Comparison of ENCODE assay signal across 8 mouse cellular contexts in the genomic region with DNA sequence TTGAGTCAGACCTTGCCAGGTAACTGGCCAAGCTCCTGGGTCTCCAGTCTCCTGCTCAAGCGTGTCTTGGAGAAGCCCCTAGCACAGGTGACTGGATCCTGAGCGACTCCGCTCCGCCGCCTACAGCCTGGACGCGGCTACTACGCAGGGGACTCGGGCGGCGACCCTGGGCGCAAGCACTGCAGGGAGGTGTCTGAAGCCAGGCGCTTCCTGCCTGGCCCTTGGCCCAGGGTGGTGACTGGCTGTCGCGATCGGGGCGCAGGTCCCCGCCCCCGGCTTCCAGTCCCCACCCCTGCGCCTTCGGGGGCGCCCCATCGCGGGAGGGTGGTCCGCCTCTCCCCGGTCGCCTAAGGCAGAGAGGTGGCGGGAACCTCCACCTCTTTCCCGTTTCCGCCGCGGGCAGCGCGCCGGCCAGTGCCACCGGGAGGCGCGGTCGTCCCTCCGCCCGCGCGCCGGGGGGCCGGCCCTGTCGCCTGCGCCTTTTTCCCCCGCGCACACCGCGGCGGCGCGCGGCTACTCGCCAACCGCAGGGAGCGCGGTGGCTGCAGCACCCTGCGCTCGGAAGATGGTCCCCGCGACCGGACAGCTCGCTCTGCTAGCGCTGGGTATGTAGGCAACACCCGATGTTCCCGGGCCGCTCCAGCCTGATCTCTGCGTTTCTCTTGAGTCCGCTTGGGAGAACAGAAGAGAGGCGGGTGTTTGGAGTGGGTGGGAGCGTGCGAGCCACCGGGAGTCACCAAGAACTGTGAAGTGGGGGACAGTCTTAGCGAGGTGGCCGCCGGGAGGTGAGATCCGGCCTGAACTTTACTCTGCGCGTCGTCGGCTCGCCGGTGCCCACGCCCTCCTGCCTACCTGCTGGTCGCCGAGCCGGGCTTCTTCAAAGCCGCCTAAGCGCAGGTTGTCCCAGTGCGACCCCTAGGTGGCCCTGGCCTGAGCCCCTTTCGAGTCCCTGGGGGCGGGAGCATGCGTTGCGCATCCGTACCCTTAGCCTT. TPM values are rescaled to one million over a fixed set of nuclear protein-coding genes. Genes with fewer than 3 reads are reported as not detected.
DNase-seq lines count a peak whose midpoint lies in the region; ATAC-seq and TF ChIP-seq lines count a peak whose summit lies in the region.

A gene (plus strand): TSS at position 283 of the 992 bp plus-strand sequence.

- peaks cover 2% of the 10 kb centered on the region; the same call in 1 of the 2 replicates for H3K4me1 ChIP-seq in cerebellum, adult 2 months (ENCODE audit: control insufficient read depth, insufficient read depth, low read length)
- 0 out of 2 replicates have a peak, but pooled peaks cover 3% of the 10 kb centered on the region for H3K4me1 ChIP-seq in hindbrain, embryonic 11.5 days (replicated peaks; ENCODE audit: control insufficient read depth, insufficient read depth, low read length)

- no peaks in the 10 kb centered on the region for H3K36me3 ChIP-seq in hindbrain, embryonic 11.5 days (ENCODE audit: control insufficient read depth, insufficient read depth, low read length)

- peak within 1 kb of the TSS; percentile 60 for H3K9ac ChIP-seq in hindbrain, embryonic 11.5 days (ENCODE audit: low read depth, low read length)

- no peaks in the 10 kb centered on the region for H3K27me3 ChIP-seq in cerebellum, adult 2 months (ENCODE audit: control insufficient read depth, insufficient read depth, low read length)
- peaks cover 21% of the 10 kb centered on the region; the same call in 1 of the 2 replicates for H3K27me3 ChIP-seq in hindbrain, embryonic 11.5 days (ENCODE audit: control insufficient read depth, insufficient read depth, low read length)

- peak; percentile 43 for TF ChIP-seq CTCF in cerebellum, adult 2 months (IDR thresholded peaks at IDR 0.05; ENCODE audit: borderline replicate concordance, insufficient read depth, low read depth, low read length)

- H3K27ac ChIP-seq in cerebellum, adult 2 months (ENCODE audit: insufficient read depth, low read length): peak within 1 kb of the TSS; percentile 24; the same call in 1 of the 2 replicates
- no peak within 1 kb of the TSS for H3K27ac ChIP-seq in hindbrain, embryonic 11.5 days (ENCODE audit: low read depth, low read length)

- H3K9me3 ChIP-seq in hindbrain, embryonic 11.5 days (ENCODE audit: control insufficient read depth, low read length): no peaks in the 10 kb centered on the region

- no peak for TF ChIP-seq POLR2A in cerebellum, adult 2 months (IDR thresholded peaks at IDR 0.05; ENCODE audit: borderline replicate concordance, insufficient read depth, low read length)

- H3K4me2 ChIP-seq in hindbrain, embryonic 11.5 days (replicated peaks; ENCODE audit: low read depth, low read length): peak within 1 kb of the TSS; percentile 98

- H3K4me3 ChIP-seq in cerebellum, adult 2 months (replicated peaks; ENCODE audit: insufficient read depth, low read depth, low read length): peak within 1 kb of the TSS; percentile 65
- peak within 1 kb of the TSS; percentile 74 for H3K4me3 ChIP-seq in hindbrain, embryonic 11.5 days (ENCODE audit: low read depth, low read length)

- WGBS in cerebellum, adult 2 months: under 1% methylated on average over 94 of the region's 97 CpGs
- WGBS in hindbrain, embryonic 11.5 days: under 1% methylated on average over 93 of the region's 97 CpGs

- peak; percentile 69 for DNase-seq in R1 (ENCODE audit: low read depth, low spot score)
- DNase-seq in cerebellum, adult 2 months: peak; percentile 55 to 66
- peak; percentile 39 for DNase-seq in forelimb bud, embryonic 11.5 days (ENCODE audit: low read depth, low spot score)
- peak; percentile 73 for DNase-seq in hindbrain, embryonic 11.5 days (ENCODE audit: low spot score)
- DNase-seq in layer of hippocampus, postnatal 14 days (ENCODE audit: low spot score in 2 of 2): peak; percentile 59 to 61
- DNase-seq in lung, postnatal 10 days: peak; percentile 75
- DNase-seq in retina, postnatal 7 days (ENCODE audit: low read depth, low spot score): peak; percentile 41

- peak; percentile 89 for ATAC-seq in hindbrain, embryonic 11.5 days (ENCODE audit: low FRiP score)
- no peak for ATAC-seq in activated CD4-positive, CD25-positive, alpha-beta regulatory T cell, adult 4 months

RNA-seq across cellular contexts. Expression of the gene that starts here (rescaled TPM):
- polyA plus RNA-seq in cerebellum, adult 2 months (2012; rRNA removed): 13.9 and 16.1 TPM in 2 replicates
- polyA plus RNA-seq in hindbrain, embryonic 11.5 days (2014; fragmentation: Nextera tagmentation; extraction: Ambion mirVana): 2.2 and 2.5 TPM in 2 replicates
- total RNA-seq in layer of hippocampus, postnatal 14 days (2021): 10 to 100 TPM; 38.1 to 42.4 TPM
- not detected for polyA plus RNA-seq in activated CD4-positive, CD25-positive, alpha-beta regulatory T cell, adult 4 months (2017; shearing (Covaris generic))
